Mouse (Mus musculus) embryonic fibroblast, embryonic 13.5 days (primary cell): ENCODE data around the gene Mgat5.

Source experiments
- CTCF ChIP-seq: IDR thresholded peaks from 2 replicates; pipeline ENCODE4 v1.5.1; 2011; ENCODE audit warnings: mild to moderate bottlenecking, control low read depth, low read length, moderate library complexity, borderline replicate concordance; ENCODE audit not compliant: insufficient read depth
- POLR2A ChIP-seq: IDR thresholded peaks from 2 replicates; pipeline ENCODE4 v1.6.1; 2011; ENCODE audit warnings: low read depth, mild to moderate bottlenecking, control low read depth, low read length, moderate library complexity

GRCm38 (mm10) chr1:127464041-127464440 lies 259.2 kb downstream of the Mgat5 start:
- TF ChIP-seq POLR2A (no peak), CTCF (no peak)
